Mouse (Mus musculus) neural tube, embryonic 15.5 days (tissue): ENCODE measurements around the gene Aspdh. TPM values are rescaled to one million over a fixed set of nuclear protein-coding genes. Genes with fewer than 3 reads are reported as not detected.
A peak's percentile ranks its signal among the peaks of the same experiment; 100 is the strongest.

Experiments used
- ATAC-seq: fragments of 200-750 bp; cut with Nextera tagmentation; 2 replicates; pipeline ENCODE4 v1.8.0; 2017; ENCODE audit warnings: mild to moderate bottlenecking, moderate TSS enrichment, moderate library complexity; ENCODE audit not compliant: low FRiP score
- H3K27ac ChIP-seq: fragments of 300-500 bp; sonication (generic); replicated peaks from 2 replicates; pipeline ENCODE4 v1.5.1; 2015; ENCODE audit warnings: mild to moderate bottlenecking, inconsistent platforms
- H3K27me3 ChIP-seq: fragments of 300-500 bp; sonication (generic); replicated peaks from 2 replicates; pipeline ENCODE4 v1.6.1; 2015; ENCODE audit warnings: inconsistent platforms
- H3K36me3 ChIP-seq: fragments of 300-500 bp; sonication (generic); 2 replicates; pipeline ENCODE4 v1.6.1; 2015; ENCODE audit warnings: inconsistent platforms
- H3K4me1 ChIP-seq: fragments of 300-500 bp; sonication (generic); 2 replicates; pipeline ENCODE4 v1.6.1; 2015; ENCODE audit warnings: inconsistent platforms
- H3K4me2 ChIP-seq: fragments of 300-500 bp; sonication (generic); 2 replicates; pipeline ENCODE4 v1.6.1; 2015; ENCODE audit warnings: inconsistent platforms, mild to moderate bottlenecking, moderate library complexity
- H3K4me3 ChIP-seq: fragments of 300-500 bp; sonication (generic); replicated peaks from 2 replicates; pipeline ENCODE4 v1.5.1; 2015; ENCODE audit warnings: mild to moderate bottlenecking, inconsistent platforms
- H3K9ac ChIP-seq: fragments of 300-500 bp; sonication (generic); replicated peaks from 2 replicates; pipeline ENCODE4 v1.6.1; 2015; ENCODE audit warnings: mild to moderate bottlenecking, inconsistent platforms
- H3K9me3 ChIP-seq: fragments of 300-500 bp; sonication (generic); replicated peaks from 2 replicates; pipeline ENCODE4 v1.6.1; 2016; ENCODE audit warnings: inconsistent platforms
- WGBS: fragments of 180-500 bp; shearing (Covaris S2); methylation state at CpG from one replicate; pipeline ENCODE4 v1.1.7; 2015; ENCODE audit warnings: mixed read lengths; 5-methylcytosine and 5-hydroxymethylcytosine counted together
- polyA plus RNA-seq: library from polyadenylated mRNA; unstranded; fragments of >200 nt; fragmentation: Nextera tagmentation; extraction: Ambion mirVana; gene quantifications from 2 replicates; pipeline ENCODE4 v1.2.1, GENCODE M21; 2015

Gene Aspdh
- polyA plus RNA-seq, 1 experiment from 2014 or later: 4.2 TPM

- 79% methylated on average over 3 of the region's 3 CpGs for WGBS
- no peaks in the 10 kb centered on the region for H3K36me3 ChIP-seq
- H3K9ac ChIP-seq: no peak overlapping the region
- no peak overlapping the region for H3K4me3 ChIP-seq
- ATAC-seq: no peak
- peaks cover 10% of the 10 kb centered on the region for H3K27me3 ChIP-seq
- H3K4me1 ChIP-seq: 0 out of 2 replicates have a peak, but pooled peaks cover 3% of the 10 kb centered on the region
- no peaks in the 10 kb centered on the region for H3K9me3 ChIP-seq
- no peak overlapping the region for H3K4me2 ChIP-seq
- H3K27ac ChIP-seq: no peak overlapping the region
These were observed 17.7 kb downstream of the Aspdh start for GRCm38 (mm10) chr7:44482836-44483435.

DNA sequence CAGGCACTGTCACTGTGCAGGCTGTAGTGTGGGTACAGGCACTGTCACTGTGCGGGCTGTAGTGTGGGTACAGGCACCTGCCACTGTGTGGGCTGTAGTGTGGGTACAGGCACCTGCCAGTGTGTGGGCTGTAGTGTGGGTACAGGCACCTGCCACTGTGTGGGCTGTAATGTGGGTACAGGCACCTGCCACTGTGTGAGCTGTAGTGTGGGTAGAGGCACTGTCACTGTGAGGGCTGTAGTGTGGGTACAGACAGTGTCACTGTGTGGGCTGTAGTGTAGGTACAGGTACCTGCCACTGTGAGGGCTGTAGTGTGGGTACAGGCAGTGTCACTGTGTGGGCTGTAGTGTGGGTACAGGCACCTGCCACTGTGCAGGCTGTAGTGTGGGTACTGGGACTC is 18.9 kb downstream of the Aspdh start:
- no peak overlapping the region for H3K4me2 ChIP-seq
- H3K9ac ChIP-seq: no peak overlapping the region
- peaks cover 10% of the 10 kb centered on the region for H3K27me3 ChIP-seq
- ATAC-seq: no peak
- 0 out of 2 replicates have a peak, but pooled peaks cover 3% of the 10 kb centered on the region for H3K4me1 ChIP-seq
- WGBS: 100% methylated on average over 1 of the region's 1 CpGs
- no peaks in the 10 kb centered on the region for H3K9me3 ChIP-seq
- H3K36me3 ChIP-seq: peaks cover 7% of the 10 kb centered on the region; the same call in 1 of the 2 replicates
- no peak overlapping the region for H3K27ac ChIP-seq
- H3K4me3 ChIP-seq: no peak overlapping the region

DNA sequence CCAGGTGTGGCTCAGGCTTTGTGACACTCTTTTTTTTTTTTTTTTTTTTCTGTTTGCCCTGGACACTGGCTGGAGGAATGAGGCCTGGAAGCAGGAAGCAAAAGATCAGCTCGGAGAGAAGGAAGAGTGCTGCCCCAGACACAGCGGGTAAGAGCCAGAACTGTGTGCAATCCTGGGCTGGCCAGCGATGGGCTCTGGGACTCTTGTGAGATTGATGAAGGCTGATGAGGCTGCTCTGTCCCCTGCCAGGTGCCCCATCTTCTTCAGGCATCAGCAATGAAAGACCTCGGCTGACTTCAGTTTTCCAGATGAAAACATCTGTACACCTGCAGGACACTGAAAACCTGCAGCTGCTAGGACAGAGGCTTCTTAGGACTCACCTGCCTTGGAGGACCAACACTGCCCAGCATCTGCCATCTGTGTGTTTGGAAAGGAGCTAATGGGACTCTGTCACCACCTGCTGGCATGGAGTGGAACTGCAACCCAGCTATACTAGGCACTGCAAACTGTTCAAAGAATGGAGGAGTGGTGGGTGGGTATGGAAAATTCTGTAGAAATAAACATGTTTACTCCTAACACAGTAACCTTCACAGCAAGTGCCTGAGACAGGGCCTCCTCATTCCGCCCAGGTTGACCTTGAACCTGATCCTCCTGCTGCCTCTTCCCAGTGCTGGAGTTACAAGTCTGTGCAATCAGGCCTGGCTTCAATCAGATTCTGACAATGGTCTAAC is 19.8 kb downstream of the Aspdh start:
- ATAC-seq: peak; percentile 77
- H3K27me3 ChIP-seq: peaks cover 8% of the 10 kb centered on the region
- H3K4me3 ChIP-seq: no peak overlapping the region
- no peak overlapping the region for H3K4me2 ChIP-seq
- H3K27ac ChIP-seq: no peak overlapping the region
- WGBS: 44% methylated on average over 5 of the region's 5 CpGs
- no peak overlapping the region for H3K9ac ChIP-seq
- H3K9me3 ChIP-seq: no peaks in the 10 kb centered on the region
- H3K4me1 ChIP-seq: 0 out of 2 replicates have a peak, but pooled peaks cover 3% of the 10 kb centered on the region
- H3K36me3 ChIP-seq: peaks cover 13% of the 10 kb centered on the region; the same call in 1 of the 2 replicates

- Histone ChIP-seq H3K4me3 (no peak overlapping the region), H3K4me1 (0 out of 2 replicates have a peak, but pooled peaks cover 3% of the 10 kb centered on the region), H3K9ac (no peak overlapping the region), H3K9me3 (no peaks in the 10 kb centered on the region), H3K36me3 (peaks cover 20% of the 10 kb centered on the region), H3K4me2 (no peak overlapping the region), H3K27me3 (peaks cover 8% of the 10 kb centered on the region), H3K27ac (no peak overlapping the region)
- 74% methylated on average over 7 of the region's 7 CpGs for WGBS
- ATAC-seq: no peak
These were observed 20.5 kb downstream of the Aspdh start for GRCm38 (mm10) chr7:44485572-44486195.

- Histone ChIP-seq H3K9me3 (no peaks in the 10 kb centered on the region), H3K27ac (peak overlapping the region; percentile 51; the same call in 1 of the 2 replicates), H3K4me1 (0 out of 2 replicates have a peak, but pooled peaks cover 6% of the 10 kb centered on the region), H3K27me3 (no peaks in the 10 kb centered on the region; the same call in 1 of the 2 replicates), H3K4me2 (no peak overlapping the region), H3K4me3 (no peak overlapping the region), H3K9ac (no peak overlapping the region), H3K36me3 (peaks cover 34% of the 10 kb centered on the region)
- WGBS: 64% methylated on average over 13 of the region's 13 CpGs
- ATAC-seq: no peak
These were observed 21.9 kb downstream of the Aspdh start for GRCm38 (mm10) chr7:44486927-44487575.

- WGBS: 88% methylated on average over 7 of the region's 7 CpGs
- H3K36me3 ChIP-seq: peaks cover 41% of the 10 kb centered on the region
- no peaks in the 10 kb centered on the region for H3K9me3 ChIP-seq
- H3K27me3 ChIP-seq: no peaks in the 10 kb centered on the region
- no peak for ATAC-seq
- H3K4me3 ChIP-seq: no peak overlapping the region
- H3K4me1 ChIP-seq: 0 out of 2 replicates have a peak, but pooled peaks cover 6% of the 10 kb centered on the region
- H3K27ac ChIP-seq: no peak overlapping the region
- H3K9ac ChIP-seq: no peak overlapping the region
- H3K4me2 ChIP-seq: no peak overlapping the region
These were observed 22.7 kb downstream of the Aspdh start for GRCm38 (mm10) chr7:44487936-44488335.

DNA sequence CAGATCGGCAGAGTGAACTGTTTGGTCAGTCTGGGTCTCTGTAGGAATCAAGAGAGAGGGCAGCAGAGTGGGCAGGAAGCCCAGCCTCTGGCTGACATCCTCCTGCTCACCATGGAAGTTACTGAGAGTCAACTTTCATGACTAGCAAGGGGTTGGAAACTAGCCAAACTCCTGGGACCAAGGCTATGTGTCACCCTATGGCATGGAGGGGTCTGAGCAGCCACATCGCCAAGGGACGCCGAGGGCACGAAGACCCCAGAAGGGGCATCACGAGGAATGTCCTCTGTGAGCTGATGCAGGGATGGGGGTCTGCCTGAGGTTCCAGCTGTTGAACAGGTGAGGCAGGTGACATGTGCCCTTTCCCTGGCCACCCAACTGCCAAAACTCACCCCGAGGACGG is 23.4 kb downstream of the Aspdh start:
- Histone ChIP-seq H3K36me3 (peaks cover 46% of the 10 kb centered on the region), H3K9ac (no peak overlapping the region), H3K4me3 (no peak overlapping the region), H3K27me3 (no peaks in the 10 kb centered on the region), H3K4me1 (0 out of 2 replicates have a peak, but pooled peaks cover 6% of the 10 kb centered on the region), H3K4me2 (no peak overlapping the region), H3K27ac (no peak overlapping the region), H3K9me3 (no peaks in the 10 kb centered on the region)
- ATAC-seq: no peak
- WGBS: 96% methylated on average over 8 of the region's 8 CpGs

GRCm38 (mm10) chr7:44490281-44490680 is 25.1 kb downstream of the Aspdh start:
- Histone ChIP-seq H3K9ac (no peak overlapping the region), H3K36me3 (peaks cover 53% of the 10 kb centered on the region), H3K9me3 (no peaks in the 10 kb centered on the region), H3K27ac (no peak overlapping the region), H3K4me3 (no peak overlapping the region), H3K4me1 (peaks cover 18% of the 10 kb centered on the region), H3K27me3 (no peaks in the 10 kb centered on the region), H3K4me2 (no peak overlapping the region)
- no peak for ATAC-seq
- 76% methylated on average over 4 of the region's 4 CpGs for WGBS

GRCm38 (mm10) chr7:44491391-44491790 is 26.2 kb downstream of the Aspdh start:
- no peak for ATAC-seq
- Histone ChIP-seq H3K4me3 (no peak overlapping the region), H3K4me1 (peaks cover 24% of the 10 kb centered on the region), H3K27ac (no peak overlapping the region), H3K9me3 (no peaks in the 10 kb centered on the region), H3K4me2 (no peak overlapping the region), H3K9ac (no peak overlapping the region), H3K27me3 (no peaks in the 10 kb centered on the region), H3K36me3 (peaks cover 53% of the 10 kb centered on the region)
- WGBS: 100% methylated on average over 5 of the region's 5 CpGs

DNA sequence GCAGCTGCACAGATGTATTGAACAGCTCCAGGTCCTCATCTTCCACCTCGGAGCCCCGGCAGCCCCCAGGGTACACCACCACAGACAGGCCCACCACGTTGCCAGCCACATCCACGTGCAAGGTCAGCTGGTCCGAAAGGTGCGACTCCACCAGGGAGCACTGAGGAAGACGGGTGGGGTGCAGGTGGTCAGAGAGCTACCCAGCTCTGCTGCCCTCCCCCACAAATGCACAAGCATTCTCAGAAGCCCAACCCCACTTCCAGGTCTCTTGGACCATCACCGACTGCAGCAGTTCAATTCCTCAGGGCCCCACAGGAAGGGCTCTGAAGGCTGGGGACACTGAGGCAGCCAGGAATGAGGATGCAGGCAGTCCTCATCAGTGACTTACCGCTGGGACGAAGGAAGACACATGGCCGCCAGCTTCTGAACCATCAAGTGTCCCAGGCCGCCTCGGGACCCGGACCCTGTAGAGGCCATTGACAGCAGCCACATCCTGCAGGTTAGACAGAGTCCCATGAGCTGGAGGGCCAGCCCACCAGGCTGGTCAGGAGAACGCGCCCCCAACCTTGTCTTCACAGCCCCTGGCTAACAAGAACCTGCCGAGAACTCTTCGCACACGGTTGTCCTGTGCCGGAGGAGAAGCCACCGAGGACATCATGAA is 27.1 kb downstream of the Aspdh start:
- Histone ChIP-seq H3K9me3 (no peaks in the 10 kb centered on the region), H3K4me2 (no peak overlapping the region), H3K27ac (no peak overlapping the region), H3K27me3 (no peaks in the 10 kb centered on the region), H3K9ac (no peak overlapping the region), H3K4me3 (no peak overlapping the region), H3K4me1 (peaks cover 28% of the 10 kb centered on the region), H3K36me3 (peaks cover 53% of the 10 kb centered on the region)
- no peak for ATAC-seq
- WGBS: 96% methylated on average over 21 of the region's 21 CpGs

DNA sequence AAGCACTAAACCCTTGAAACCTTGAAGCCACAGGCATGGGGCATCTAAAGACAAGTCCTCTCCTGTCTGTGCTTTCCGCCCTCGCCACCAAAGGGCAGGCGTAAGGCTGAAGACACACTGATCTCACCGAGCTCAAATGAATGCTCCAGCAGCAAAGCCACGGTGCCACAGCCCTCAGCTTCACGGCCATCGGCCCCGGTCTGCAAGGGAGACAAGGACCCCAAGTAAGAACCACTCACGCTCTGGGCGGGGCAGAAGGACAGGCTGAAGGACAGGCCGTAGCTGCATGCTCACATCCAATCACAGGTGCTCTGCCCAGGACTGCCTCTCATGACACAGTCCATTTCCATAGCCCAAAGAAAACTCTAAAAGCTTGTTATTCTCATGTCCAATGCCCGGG is 29.5 kb downstream of the Aspdh start:
- Histone ChIP-seq H3K9me3 (no peaks in the 10 kb centered on the region), H3K27ac (no peak overlapping the region), H3K27me3 (no peaks in the 10 kb centered on the region), H3K36me3 (peaks cover 43% of the 10 kb centered on the region), H3K9ac (no peak overlapping the region), H3K4me2 (peak overlapping the region; percentile 83; the same call in 1 of the 2 replicates), H3K4me3 (no peak overlapping the region; the same call in 1 of the 2 replicates), H3K4me1 (peaks cover 31% of the 10 kb centered on the region)
- no peak for ATAC-seq
- 93% methylated on average over 12 of the region's 12 CpGs for WGBS
